Mouse (Mus musculus) lung, adult 2 months (tissue): ENCODE measurements around the gene Tmem120b.

ENCODE experiments used
- CTCF ChIP-seq: fragments of 200-500 bp; IDR thresholded peaks from 2 replicates; pipeline ENCODE4 v1.5.1; 2011; ENCODE audit warnings: mild to moderate bottlenecking, low read length, control low read depth; ENCODE audit not compliant: insufficient read depth
- POLR2A ChIP-seq: fragments of 200-500 bp; IDR thresholded peaks from 2 replicates; pipeline ENCODE4 v1.6.1; 2011; ENCODE audit warnings: low read depth, mild to moderate bottlenecking, control low read depth, low read length, borderline replicate concordance; ENCODE audit errors: extremely low read depth

GRCm38 (mm10) chr5:123128426-123129169 is 60.4 kb downstream of the Tmem120b start:
- TF ChIP-seq POLR2A (no peak), CTCF (no peak)
